Mouse (Mus musculus): ENCODE measurements around the gene Gnl2. TPM values are rescaled to one million over a fixed set of nuclear protein-coding genes. Genes with fewer than 3 reads are reported as not detected.
A peak's percentile ranks its signal among the peaks of the same experiment; 100 is the strongest.

Gnl2 gene
- polyA plus RNA-seq, 1 experiment from 2014 or later, result 26.7 TPM

- H3K9ac ChIP-seq (replicated peaks), result no peak overlapping the region
- no peak overlapping the region for H3K27ac ChIP-seq (ENCODE audit: low read depth)
- peak overlapping the region; percentile 36; the same call in 1 of the 2 replicates for H3K4me2 ChIP-seq (ENCODE audit: low read depth, low read length)
- H3K27me3 ChIP-seq (ENCODE audit: insufficient read depth, low read length), result peaks cover 55% of the 10 kb centered on the region
- no peaks in the 10 kb centered on the region for H3K36me3 ChIP-seq (replicated peaks; ENCODE audit: insufficient read depth, low read length)
- TF ChIP-seq EP300 (IDR thresholded peaks at IDR 0.05; ENCODE audit: low read depth), result no peak
- TF ChIP-seq CTCF (IDR thresholded peaks at IDR 0.05; ENCODE audit: low read depth), result no peak
- WGBS (ENCODE audit: insufficient replicate concordance), result 4% methylated on average over 7 of the region's 7 CpGs
- H3K9me3 ChIP-seq (ENCODE audit: low read length), result no peaks in the 10 kb centered on the region
- ATAC-seq (no peak), DNase-seq (no peak)
- no peaks in the 10 kb centered on the region; the same call in 1 of the 2 replicates for H3K4me1 ChIP-seq (ENCODE audit: insufficient read depth)
- H3K4me3 ChIP-seq (ENCODE audit: low read depth, low read length), result no peak overlapping the region
Observed at GRCm38 (mm10) chr4:124990325-124990724, 26.1 kb upstream of the Gnl2 start.

GRCm38 (mm10) chr4:124997479-124998147 lies 18.8 kb upstream of the Gnl2 start:
- Histone ChIP-seq H3K4me2 (ENCODE audit: low read depth, low read length) (peak overlapping the region; percentile 26; the same call in 1 of the 2 replicates), H3K9me3 (ENCODE audit: low read length) (no peaks in the 10 kb centered on the region), H3K27me3 (ENCODE audit: insufficient read depth, low read length) (no peaks in the 10 kb centered on the region), H3K4me3 (ENCODE audit: low read depth, low read length) (no peak overlapping the region), H3K36me3 (replicated peaks; ENCODE audit: insufficient read depth, low read length) (no peaks in the 10 kb centered on the region), H3K9ac (replicated peaks) (no peak overlapping the region), H3K4me1 (ENCODE audit: insufficient read depth) (peaks cover 4% of the 10 kb centered on the region; the same call in 1 of the 2 replicates), H3K27ac (ENCODE audit: low read depth) (peak overlapping the region; percentile 57; the same call in 1 of the 2 replicates)
- ATAC-seq (peak; percentile 77), DNase-seq (peak; percentile 67)
- 46% methylated on average over 9 of the region's 10 CpGs for WGBS (ENCODE audit: insufficient replicate concordance)
- no peak for TF ChIP-seq CTCF (IDR thresholded peaks at IDR 0.05; ENCODE audit: low read depth)
- TF ChIP-seq EP300 (IDR thresholded peaks at IDR 0.05; ENCODE audit: low read depth), result no peak

GRCm38 (mm10) chr4:124999548-124999947 lies 16.8 kb upstream of the Gnl2 start:
- no peaks in the 10 kb centered on the region for H3K36me3 ChIP-seq (replicated peaks; ENCODE audit: insufficient read depth, low read length)
- H3K4me1 ChIP-seq (ENCODE audit: insufficient read depth), result peaks cover 7% of the 10 kb centered on the region
- H3K27me3 ChIP-seq (ENCODE audit: insufficient read depth, low read length), result no peaks in the 10 kb centered on the region
- no peaks in the 10 kb centered on the region for H3K9me3 ChIP-seq (ENCODE audit: low read length)
- WGBS (ENCODE audit: insufficient replicate concordance), result 75% methylated on average over 3 of the region's 3 CpGs
- no peak overlapping the region for H3K4me3 ChIP-seq (ENCODE audit: low read depth, low read length)
- ATAC-seq (no peak), DNase-seq (no peak)
- H3K9ac ChIP-seq (replicated peaks), result no peak overlapping the region
- H3K4me2 ChIP-seq (ENCODE audit: low read depth, low read length), result no peak overlapping the region
- H3K27ac ChIP-seq (ENCODE audit: low read depth), result no peak overlapping the region
- TF ChIP-seq EP300 (IDR thresholded peaks at IDR 0.05; ENCODE audit: low read depth) (no peak), CTCF (IDR thresholded peaks at IDR 0.05; ENCODE audit: low read depth) (no peak)

GRCm38 (mm10) chr4:125002978-125003377 lies 13.4 kb upstream of the Gnl2 start:
- H3K9me3 ChIP-seq (ENCODE audit: low read length), result no peaks in the 10 kb centered on the region
- no peak overlapping the region for H3K4me2 ChIP-seq (ENCODE audit: low read depth, low read length)
- 23% methylated on average over 8 of the region's 8 CpGs for WGBS (ENCODE audit: insufficient replicate concordance)
- ATAC-seq (no peak), DNase-seq (no peak)
- H3K27me3 ChIP-seq (ENCODE audit: insufficient read depth, low read length), result peaks cover 11% of the 10 kb centered on the region; the same call in 1 of the 2 replicates
- H3K9ac ChIP-seq (replicated peaks), result no peak overlapping the region
- H3K36me3 ChIP-seq (replicated peaks; ENCODE audit: insufficient read depth, low read length), result no peaks in the 10 kb centered on the region
- no peak for TF ChIP-seq CTCF (IDR thresholded peaks at IDR 0.05; ENCODE audit: low read depth)
- H3K27ac ChIP-seq (ENCODE audit: low read depth), result no peak overlapping the region
- H3K4me3 ChIP-seq (ENCODE audit: low read depth, low read length), result no peak overlapping the region
- peaks cover 3% of the 10 kb centered on the region for H3K4me1 ChIP-seq (ENCODE audit: insufficient read depth)

GRCm38 (mm10) chr4:125004886-125005285 lies 11.5 kb upstream of the Gnl2 start:
- no peak overlapping the region for H3K27ac ChIP-seq (ENCODE audit: low read depth)
- H3K4me2 ChIP-seq (ENCODE audit: low read depth, low read length), result no peak overlapping the region
- H3K4me3 ChIP-seq (ENCODE audit: low read depth, low read length), result no peak overlapping the region
- peaks cover 11% of the 10 kb centered on the region; the same call in 1 of the 2 replicates for H3K27me3 ChIP-seq (ENCODE audit: insufficient read depth, low read length)
- peaks cover 3% of the 10 kb centered on the region; the same call in 1 of the 2 replicates for H3K4me1 ChIP-seq (ENCODE audit: insufficient read depth)
- H3K9me3 ChIP-seq (ENCODE audit: low read length), result no peaks in the 10 kb centered on the region
- H3K9ac ChIP-seq (replicated peaks), result no peak overlapping the region
- no peaks in the 10 kb centered on the region for H3K36me3 ChIP-seq (replicated peaks; ENCODE audit: insufficient read depth, low read length)
- WGBS (ENCODE audit: insufficient replicate concordance), result 45% methylated on average over 12 of the region's 12 CpGs
- DNase-seq (no peak), ATAC-seq (no peak)
- TF ChIP-seq EP300 (IDR thresholded peaks at IDR 0.05; ENCODE audit: low read depth) (no peak), CTCF (IDR thresholded peaks at IDR 0.05; ENCODE audit: low read depth) (no peak)

- Histone ChIP-seq H3K9ac (replicated peaks) (no peak overlapping the region), H3K36me3 (replicated peaks; ENCODE audit: insufficient read depth, low read length) (no peaks in the 10 kb centered on the region), H3K9me3 (ENCODE audit: low read length) (no peaks in the 10 kb centered on the region), H3K4me3 (ENCODE audit: low read depth, low read length) (no peak overlapping the region), H3K4me2 (ENCODE audit: low read depth, low read length) (no peak overlapping the region), H3K4me1 (ENCODE audit: insufficient read depth) (peaks cover 3% of the 10 kb centered on the region; the same call in 1 of the 2 replicates), H3K27ac (ENCODE audit: low read depth) (no peak overlapping the region), H3K27me3 (ENCODE audit: insufficient read depth, low read length) (peaks cover 11% of the 10 kb centered on the region; the same call in 1 of the 2 replicates)
- 31% methylated on average over 15 of the region's 15 CpGs for WGBS (ENCODE audit: insufficient replicate concordance)
- TF ChIP-seq CTCF (IDR thresholded peaks at IDR 0.05; ENCODE audit: low read depth) (no peak), EP300 (IDR thresholded peaks at IDR 0.05; ENCODE audit: low read depth) (no peak)
- ATAC-seq, result no peak
- DNase-seq, result no peak
Observed at GRCm38 (mm10) chr4:125007460-125007859, 8.9 kb upstream of the Gnl2 start.
